Mouse (Mus musculus) midbrain, embryonic 11.5 days (tissue): ENCODE results near the gene Tvp23a. TPM values are rescaled to one million over a fixed set of nuclear protein-coding genes. Genes with fewer than 3 reads are reported as not detected.

ENCODE experiments used
- ATAC-seq: fragments of 200-750 bp; cut with Nextera tagmentation; 2 replicates; pipeline ENCODE4 v1.8.0; 2017; ENCODE audit warnings: moderate TSS enrichment, moderate library complexity; ENCODE audit not compliant: low FRiP score
- DNase-seq: peaks from one replicate; pipeline ENCODE4 v3.0.0; 2015; ENCODE audit warnings: low spot score; ENCODE audit errors: missing footprints
- H3K27ac ChIP-seq: fragments of 300-500 bp; sonication (generic); 2 replicates; pipeline ENCODE4 v1.5.1; 2014; ENCODE audit warnings: low read depth, low read length
- H3K27me3 ChIP-seq: fragments of 300-500 bp; sonication (generic); 2 replicates; pipeline ENCODE4 v1.6.1; 2014; ENCODE audit warnings: mild to moderate bottlenecking, low read length, moderate library complexity, mixed read lengths; ENCODE audit not compliant: control insufficient read depth, insufficient read depth
- H3K36me3 ChIP-seq: fragments of 300-500 bp; sonication (generic); 2 replicates; pipeline ENCODE4 v1.6.1; 2014; ENCODE audit warnings: mild to moderate bottlenecking, low read length, moderate library complexity, mixed read lengths; ENCODE audit not compliant: control insufficient read depth, insufficient read depth
- H3K4me1 ChIP-seq: fragments of 300-500 bp; sonication (generic); 2 replicates; pipeline ENCODE4 v1.6.1; 2014; ENCODE audit warnings: low read length; ENCODE audit not compliant: control insufficient read depth, insufficient read depth
- H3K4me2 ChIP-seq: fragments of 300-500 bp; sonication (generic); 2 replicates; pipeline ENCODE4 v1.6.1; 2014; ENCODE audit warnings: mild to moderate bottlenecking, moderate library complexity
- H3K4me3 ChIP-seq: fragments of 300-500 bp; sonication (generic); 2 replicates; pipeline ENCODE4 v1.5.1; 2014; ENCODE audit warnings: low read depth, low read length
- H3K9ac ChIP-seq: fragments of 300-500 bp; sonication (generic); 2 replicates; pipeline ENCODE4 v1.6.1; 2014; ENCODE audit warnings: low read length
- H3K9me3 ChIP-seq: fragments of 300-500 bp; sonication (generic); 2 replicates; pipeline ENCODE4 v1.6.1; 2016; ENCODE audit warnings: low read length; ENCODE audit not compliant: control insufficient read depth
- WGBS: fragments of 180-500 bp; shearing (Covaris S2); extraction: QIAGEN DNeasy Blood & Tissue Kit; methylation state at CpG from one replicate; pipeline ENCODE4 v1.1.7; 2014; 5-methylcytosine and 5-hydroxymethylcytosine counted together
- polyA plus RNA-seq: library from polyadenylated mRNA; unstranded; fragments of >200 nt; fragmentation: Nextera tagmentation; extraction: Ambion mirVana; gene quantifications from 2 replicates; pipeline ENCODE4 v1.2.1, GENCODE M21; 2014

Tvp23a gene
- polyA plus RNA-seq, 1 experiment from 2014 or later: 25.0 TPM

DNA sequence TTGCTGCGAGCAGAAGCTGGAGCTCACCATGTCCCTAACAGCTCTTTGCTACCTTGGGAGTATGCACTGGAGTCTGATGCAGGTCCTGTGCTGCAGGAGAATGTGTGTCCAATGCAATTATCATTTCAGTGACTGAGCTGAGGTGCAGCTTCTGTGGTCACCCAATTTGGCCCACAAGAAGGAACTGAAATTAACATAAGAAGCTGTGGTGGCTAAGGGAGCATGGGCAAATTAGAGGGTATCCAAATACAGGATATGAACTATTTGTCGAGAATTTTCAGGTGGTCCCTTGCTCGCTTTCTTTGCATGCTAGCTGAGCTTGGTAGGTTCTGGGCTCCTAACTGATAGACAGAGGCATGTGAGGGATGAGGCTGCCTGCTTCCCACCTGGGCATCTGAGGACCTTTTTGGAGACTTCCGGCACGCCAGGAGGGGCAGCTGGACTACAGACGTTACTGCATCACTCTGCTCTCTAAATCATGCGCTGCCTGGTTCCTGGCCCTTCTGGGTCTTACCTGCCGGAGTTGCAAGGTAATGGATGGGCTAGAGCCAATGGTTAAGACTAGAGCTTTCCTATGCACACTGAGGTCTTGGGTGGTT, 40.8 kb upstream of the Tvp23a start:
- Histone ChIP-seq H3K9me3 (no peaks in the 10 kb centered on the region), H3K27me3 (no peaks in the 10 kb centered on the region), H3K9ac (no peak overlapping the region), H3K4me2 (no peak overlapping the region), H3K36me3 (no peaks in the 10 kb centered on the region), H3K4me3 (no peak overlapping the region), H3K4me1 (0 out of 2 replicates have a peak, but pooled peaks cover 3% of the 10 kb centered on the region), H3K27ac (no peak overlapping the region)
- ATAC-seq (no peak), DNase-seq (no peak)
- 86% methylated on average over 8 of the region's 8 CpGs for WGBS

DNA sequence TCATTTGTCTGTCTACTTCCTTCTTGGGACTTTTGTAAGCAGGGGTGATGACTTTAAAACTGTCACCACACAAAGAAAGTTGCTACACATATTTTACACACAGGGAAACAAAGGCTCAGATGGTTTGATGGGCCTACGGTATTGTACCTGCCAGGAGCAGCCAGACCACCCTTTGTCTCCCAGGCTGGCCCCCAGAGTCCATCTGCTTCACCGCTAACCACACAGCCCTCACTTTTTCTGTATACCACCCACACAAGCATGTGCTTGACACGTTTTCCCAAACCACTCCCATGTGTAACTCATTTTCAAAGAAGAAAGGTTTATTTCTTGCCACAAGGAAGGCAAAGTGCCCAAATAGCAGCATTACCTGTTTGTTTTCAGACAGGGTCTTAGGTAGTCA, 39.8 kb upstream of the Tvp23a start:
- no peak overlapping the region for H3K27ac ChIP-seq
- no peak overlapping the region for H3K9ac ChIP-seq
- no peaks in the 10 kb centered on the region for H3K27me3 ChIP-seq
- ATAC-seq (no peak), DNase-seq (no peak)
- 72% methylated on average over 3 of the region's 3 CpGs for WGBS
- H3K36me3 ChIP-seq: no peaks in the 10 kb centered on the region
- H3K4me1 ChIP-seq: 0 out of 2 replicates have a peak, but pooled peaks cover 3% of the 10 kb centered on the region
- no peak overlapping the region for H3K4me3 ChIP-seq
- H3K9me3 ChIP-seq: no peaks in the 10 kb centered on the region
- no peak overlapping the region for H3K4me2 ChIP-seq

DNA sequence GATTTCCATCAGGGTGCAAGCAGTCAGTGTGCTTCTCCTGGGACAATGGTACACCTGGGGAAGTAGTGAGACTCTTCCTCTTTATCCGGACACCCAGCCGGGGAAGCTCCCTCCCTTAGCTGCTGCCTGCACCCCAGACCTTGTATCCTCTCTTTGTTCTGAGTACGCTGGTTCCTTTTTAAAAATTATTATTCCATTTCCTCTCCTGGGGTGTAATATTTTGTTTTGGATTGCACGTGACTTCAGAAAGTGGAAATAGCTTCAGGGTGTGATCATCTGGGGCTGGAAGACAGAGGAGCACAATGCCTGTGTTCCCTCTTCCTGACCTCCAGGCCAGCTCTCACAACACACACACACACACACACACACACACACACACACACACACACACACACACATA, 35.2 kb upstream of the Tvp23a start:
- H3K27ac ChIP-seq: no peak overlapping the region
- H3K27me3 ChIP-seq: no peaks in the 10 kb centered on the region
- DNase-seq (no peak), ATAC-seq (no peak)
- H3K4me3 ChIP-seq: no peak overlapping the region
- H3K4me1 ChIP-seq: no peaks in the 10 kb centered on the region
- no peak overlapping the region for H3K9ac ChIP-seq
- 74% methylated on average over 4 of the region's 4 CpGs for WGBS
- no peaks in the 10 kb centered on the region for H3K9me3 ChIP-seq
- no peaks in the 10 kb centered on the region for H3K36me3 ChIP-seq
- no peak overlapping the region for H3K4me2 ChIP-seq

DNA sequence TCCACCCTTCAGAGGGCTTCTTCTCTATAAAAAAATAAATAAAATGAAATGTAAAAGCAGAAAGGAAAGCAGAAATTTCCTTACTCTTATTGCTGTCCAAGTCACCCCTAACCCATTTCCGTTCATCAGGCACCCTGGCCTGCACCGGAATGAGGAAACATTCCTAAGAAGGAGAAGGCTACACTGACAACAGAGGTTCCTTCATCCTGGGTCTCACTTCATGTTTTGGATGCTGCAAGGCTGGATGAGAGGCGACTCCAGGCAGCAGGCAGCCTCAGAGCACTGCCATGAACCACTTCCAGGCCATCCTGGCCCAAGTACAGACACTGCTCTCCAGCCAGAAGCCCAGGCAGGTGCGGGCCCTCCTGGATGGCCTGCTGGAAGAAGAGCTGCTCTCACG, 32.7 kb upstream of the Tvp23a start, which contains the start of gene Ciita:
Ciita (plus strand) TSS at position 203 of the 400 bp plus-strand sequence.
- Histone ChIP-seq H3K4me1 (no peaks in the 10 kb centered on the region), H3K9me3 (no peaks in the 10 kb centered on the region), H3K9ac (no peak within 1 kb of the TSS), H3K4me2 (no peak within 1 kb of the TSS), H3K4me3 (no peak within 1 kb of the TSS), H3K27ac (no peak within 1 kb of the TSS), H3K36me3 (no peaks in the 10 kb centered on the region), H3K27me3 (no peaks in the 10 kb centered on the region)
- WGBS: 82% methylated on average over 5 of the region's 5 CpGs
- DNase-seq (no peak), ATAC-seq (no peak)

DNA sequence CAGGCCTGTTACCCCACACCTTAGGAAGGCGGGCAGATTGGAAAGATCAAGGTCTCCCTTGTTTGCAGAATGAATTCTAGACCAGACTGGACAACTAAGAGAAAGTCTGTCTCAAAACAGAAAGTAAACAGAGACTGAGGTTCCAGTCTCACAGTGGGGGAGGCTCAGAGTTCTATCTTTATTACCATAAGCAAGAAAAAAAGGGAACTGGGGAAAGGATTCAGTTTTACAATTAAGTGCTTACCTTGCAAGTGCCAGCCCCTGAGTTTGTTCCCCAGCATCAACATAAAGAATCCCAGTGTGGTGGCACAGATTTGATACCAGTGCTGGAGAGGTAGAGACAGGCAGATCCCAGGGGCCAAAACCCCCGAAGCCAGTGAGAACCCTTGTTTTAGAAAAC, 28.8 kb upstream of the Tvp23a start:
- no peak for ATAC-seq
- H3K4me3 ChIP-seq: no peak overlapping the region
- H3K4me1 ChIP-seq: no peaks in the 10 kb centered on the region
- no peaks in the 10 kb centered on the region for H3K9me3 ChIP-seq
- H3K27ac ChIP-seq: no peak overlapping the region
- no peaks in the 10 kb centered on the region for H3K36me3 ChIP-seq
- no peak for DNase-seq
- 78% methylated on average over 2 of the region's 2 CpGs for WGBS
- no peaks in the 10 kb centered on the region for H3K27me3 ChIP-seq
- no peak overlapping the region for H3K9ac ChIP-seq
- no peak overlapping the region for H3K4me2 ChIP-seq

DNA sequence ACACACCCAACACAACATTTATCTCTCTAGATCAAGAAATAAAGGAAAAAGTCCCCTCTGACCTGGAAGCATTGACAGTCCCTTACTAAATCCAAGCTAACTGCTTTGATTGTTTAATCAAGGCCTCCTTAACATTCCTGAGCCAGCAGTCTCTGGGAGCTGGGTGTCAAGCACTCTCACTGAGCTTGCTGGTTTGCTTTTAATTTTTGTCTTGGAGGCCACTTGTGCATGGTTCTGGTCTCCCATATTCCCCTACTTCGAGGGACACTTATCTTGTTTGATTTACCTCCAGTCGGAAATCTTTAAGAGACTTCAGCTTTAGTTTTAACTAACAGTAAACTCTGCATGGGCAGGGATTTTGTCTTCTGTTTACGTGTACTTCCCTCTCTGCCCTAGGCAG, 27.8 kb upstream of the Tvp23a start:
- Histone ChIP-seq H3K9me3 (no peaks in the 10 kb centered on the region), H3K9ac (no peak overlapping the region), H3K27me3 (no peaks in the 10 kb centered on the region), H3K27ac (no peak overlapping the region), H3K4me1 (no peaks in the 10 kb centered on the region), H3K4me3 (no peak overlapping the region), H3K4me2 (no peak overlapping the region), H3K36me3 (no peaks in the 10 kb centered on the region)
- DNase-seq (no peak), ATAC-seq (no peak)
- WGBS: 67% methylated on average over 3 of the region's 3 CpGs

DNA sequence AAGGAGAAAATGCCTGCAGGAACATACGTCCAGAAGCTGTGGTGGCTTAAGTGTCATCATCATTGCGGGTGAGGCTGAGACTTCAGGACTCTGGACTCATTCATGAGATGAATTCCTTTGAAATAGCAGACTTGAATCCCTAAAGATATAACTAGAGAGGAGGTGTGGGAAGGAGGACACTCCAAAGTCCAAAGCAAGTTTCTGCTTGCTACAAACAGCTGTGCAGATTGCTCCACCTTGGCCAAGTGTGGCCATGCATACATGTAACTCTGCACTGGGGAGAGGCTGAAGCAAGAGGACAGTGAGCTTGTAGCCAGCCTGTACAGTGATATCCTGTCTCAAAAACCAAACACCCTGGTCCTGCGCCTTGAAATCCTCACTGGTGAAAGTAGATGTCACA, 24.8 kb upstream of the Tvp23a start:
- WGBS: 93% methylated on average over 3 of the region's 3 CpGs
- Histone ChIP-seq H3K4me2 (no peak overlapping the region), H3K4me1 (no peaks in the 10 kb centered on the region), H3K27ac (no peak overlapping the region), H3K36me3 (no peaks in the 10 kb centered on the region), H3K27me3 (no peaks in the 10 kb centered on the region), H3K9me3 (no peaks in the 10 kb centered on the region), H3K9ac (no peak overlapping the region), H3K4me3 (no peak overlapping the region)
- no peak for DNase-seq
- ATAC-seq: no peak

DNA sequence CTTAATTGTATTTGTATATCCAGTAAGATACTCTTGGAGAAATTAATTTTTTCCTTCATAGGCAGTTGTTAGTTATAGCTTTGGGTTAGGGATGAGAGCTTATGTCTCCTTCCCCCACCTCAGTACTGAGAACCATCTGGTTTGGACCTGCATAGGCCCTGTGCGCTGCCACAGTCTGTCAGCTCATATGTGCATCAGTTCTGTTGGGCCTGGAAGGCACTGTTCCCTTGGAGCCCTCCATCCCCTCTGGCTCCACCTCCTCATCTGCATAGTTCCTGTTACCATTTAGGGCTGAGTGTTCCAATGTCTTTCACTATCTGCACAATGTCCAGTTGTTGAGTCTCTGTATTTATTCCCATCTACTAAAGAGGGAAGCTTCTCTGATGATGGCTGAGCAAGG, 21.0 kb upstream of the Tvp23a start:
- no peaks in the 10 kb centered on the region for H3K36me3 ChIP-seq
- 68% methylated on average over 1 of the region's 1 CpGs for WGBS
- no peak overlapping the region for H3K9ac ChIP-seq
- no peak overlapping the region for H3K4me3 ChIP-seq
- H3K27me3 ChIP-seq: no peaks in the 10 kb centered on the region
- H3K4me2 ChIP-seq: no peak overlapping the region
- H3K9me3 ChIP-seq: no peaks in the 10 kb centered on the region
- DNase-seq: no peak
- no peak overlapping the region for H3K27ac ChIP-seq
- no peak for ATAC-seq
- H3K4me1 ChIP-seq: no peaks in the 10 kb centered on the region

DNA sequence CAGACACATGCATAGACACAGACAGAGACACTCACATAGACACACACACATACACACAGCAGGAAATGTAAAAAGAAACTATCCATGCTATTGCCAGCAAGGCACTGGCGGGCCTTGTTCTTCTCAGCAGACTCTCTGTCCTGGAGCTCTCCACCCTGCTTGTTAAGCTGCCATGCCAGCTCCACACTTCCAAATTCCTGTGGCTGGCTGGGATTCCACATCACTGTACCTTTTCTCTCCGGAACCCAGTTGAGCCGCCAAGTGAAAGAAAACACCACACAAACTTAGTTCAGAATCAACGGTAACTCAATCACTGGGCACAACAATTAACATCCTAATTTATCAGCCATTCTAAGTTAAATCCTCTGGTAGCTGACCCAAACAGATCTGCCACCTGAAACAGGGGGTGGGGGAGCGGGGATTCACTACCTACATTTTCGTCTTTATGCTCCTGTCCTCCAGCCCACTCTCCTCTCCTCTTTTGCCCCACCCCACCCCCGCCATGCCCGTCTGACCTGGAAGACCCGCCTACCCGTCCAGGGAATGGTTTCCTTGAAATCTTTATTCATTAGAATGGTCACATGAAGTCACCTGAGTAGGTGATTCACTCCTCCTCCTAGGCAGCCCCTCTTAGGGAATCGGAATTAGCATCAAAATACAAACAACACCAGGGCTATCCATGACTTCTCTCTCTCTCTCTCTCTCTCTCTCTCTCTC, 20.4 kb upstream of the Tvp23a start:
- H3K27me3 ChIP-seq: no peaks in the 10 kb centered on the region
- 42% methylated on average over 11 of the region's 11 CpGs for WGBS
- no peak overlapping the region for H3K4me2 ChIP-seq
- DNase-seq (no peak), ATAC-seq (no peak)
- no peaks in the 10 kb centered on the region for H3K36me3 ChIP-seq
- H3K9ac ChIP-seq: no peak overlapping the region
- no peak overlapping the region for H3K4me3 ChIP-seq
- H3K4me1 ChIP-seq: no peaks in the 10 kb centered on the region
- H3K27ac ChIP-seq: no peak overlapping the region
- no peaks in the 10 kb centered on the region for H3K9me3 ChIP-seq
